In genomic region chr4:44981974-44982287, GRCm38 (mm10) we compare ENCODE assay signal across 8 mouse cellular contexts. TPM values are rescaled to one million over a fixed set of nuclear protein-coding genes. Genes with fewer than 3 reads are reported as not detected.
DNase-seq lines count a peak whose midpoint lies in the region; ATAC-seq and TF ChIP-seq lines count a peak whose summit lies in the region.

No protein-coding gene starts in this region.

- H3K9ac ChIP-seq in CH12.LX (ENCODE audit: insufficient read depth, low read depth): peak overlapping the region; percentile 39; the same call in 1 of the 2 replicates
- H3K9ac ChIP-seq in hindbrain, embryonic 11.5 days (ENCODE audit: low read depth, low read length): peak overlapping the region; percentile 74
- peak overlapping the region; percentile 89 for H3K9ac ChIP-seq in liver, embryonic 12.5 days

- no peak for TF ChIP-seq EP300 in CH12.LX (IDR thresholded peaks at IDR 0.05; ENCODE audit: low read length)

- H3K4me2 ChIP-seq in CH12.LX (ENCODE audit: insufficient read depth, low read depth, poor library complexity, severe bottlenecking): peak overlapping the region; percentile 58
- H3K4me2 ChIP-seq in hindbrain, embryonic 11.5 days (replicated peaks; ENCODE audit: low read depth, low read length): peak overlapping the region; percentile 94
- peak overlapping the region; percentile 82 for H3K4me2 ChIP-seq in liver, embryonic 12.5 days

- peaks cover 17 to 65% of the 10 kb centered on the region in 2 experiments for H3K4me1 ChIP-seq in CH12.LX (ENCODE audit: control insufficient read depth in 1 of 2, insufficient read depth in 2 of 2)
- peaks cover 2% of the 10 kb centered on the region; the same call in 1 of the 2 replicates for H3K4me1 ChIP-seq in hindbrain, embryonic 11.5 days (replicated peaks; ENCODE audit: control insufficient read depth, insufficient read depth, low read length)
- peaks cover 56% of the 10 kb centered on the region for H3K4me1 ChIP-seq in liver, embryonic 12.5 days

- no peak overlapping the region for H3K27ac ChIP-seq in CH12.LX (ENCODE audit: insufficient read depth, low read depth)
- H3K27ac ChIP-seq in hindbrain, embryonic 11.5 days (ENCODE audit: low read depth, low read length): no peak overlapping the region
- H3K27ac ChIP-seq in liver, embryonic 12.5 days: peak overlapping the region; percentile 88

- in situ Hi-C loops in CH12.LX (cut with MboI; ENCODE audit: low pct_ligation_motif_present, low pct_unique_long_range_greater_than_20kb, low sequenced_read_pairs): no loop called here

- TF ChIP-seq RAD21 in CH12.LX (IDR thresholded peaks at IDR 0.05; ENCODE audit: low read depth, low read length): no peak

- intact Hi-C loops in left cerebral cortex, postnatal 14 days (cut with DNase I): no loop called here

- H3K79me2 ChIP-seq in CH12.LX (replicated peaks; ENCODE audit: control insufficient read depth, extremely low read depth, insufficient read depth, poor library complexity, severe bottlenecking): no peaks in the 10 kb centered on the region

- H3K9me3 ChIP-seq in CH12.LX (replicated peaks; ENCODE audit: low read length): peaks cover 1% of the 10 kb centered on the region
- no peaks in the 10 kb centered on the region for H3K9me3 ChIP-seq in hindbrain, embryonic 11.5 days (ENCODE audit: control insufficient read depth, low read length)
- peaks cover 2% of the 10 kb centered on the region; the same call in 1 of the 2 replicates for H3K9me3 ChIP-seq in liver, embryonic 12.5 days (replicated peaks)

- dilution Hi-C loops in CH12.LX (cut with MboI; ENCODE audit: extremely low pct_ligation_motif_present, extremely low pct_unique_long_range_greater_than_20kb, low sequenced_read_pairs): no loop called here

- 26% methylated on average over 5 of the region's 5 CpGs for WGBS in hindbrain, embryonic 11.5 days
- WGBS in liver, embryonic 12.5 days (ENCODE audit: insufficient replicate concordance): 32% methylated on average over 5 of the region's 5 CpGs

- no peak for TF ChIP-seq POLR2A in CH12.LX (IDR thresholded peaks at IDR 0.05; ENCODE audit: low read depth, low read length)

- DNase-seq in cerebellum, adult 11-12 months: peak; percentile 44
- no peak for DNase-seq in cerebellum, adult 9-10 months
- no peak for DNase-seq in CH12.LX (ENCODE audit: extremely low read depth)
- no peak for DNase-seq in hindbrain, embryonic 11.5 days (ENCODE audit: low spot score)
- no peak for DNase-seq in layer of hippocampus, adult 18-20 months (ENCODE audit: low spot score in 2 of 2)
- DNase-seq in left cerebral cortex, postnatal 14 days (ENCODE audit: low spot score in 2 of 2): no peak
- DNase-seq in urinary bladder, postnatal 14 days (ENCODE audit: low spot score): no peak

- H3K4me3 ChIP-seq in CH12.LX (replicated peaks in 1 of 3; ENCODE audit: low read depth in 2 of 3, low read length in 2 of 3, poor library complexity in 1 of 3): peak overlapping the region; percentile 79 to 91 (median 84)
- peak overlapping the region; percentile 63 for H3K4me3 ChIP-seq in hindbrain, embryonic 11.5 days (ENCODE audit: low read depth, low read length)
- peak overlapping the region; percentile 80 for H3K4me3 ChIP-seq in liver, embryonic 12.5 days

- ATAC-seq in hindbrain, embryonic 11.5 days (ENCODE audit: low FRiP score): no peak
- ATAC-seq in liver, embryonic 12.5 days: no peak

- H3K36me3 ChIP-seq in CH12.LX (replicated peaks in 1 of 2; ENCODE audit: control insufficient read depth in 1 of 2, insufficient read depth in 1 of 2, low read length in 1 of 2): peaks cover 15 to 42% of the 10 kb centered on the region in 2 experiments
- H3K36me3 ChIP-seq in hindbrain, embryonic 11.5 days (ENCODE audit: control insufficient read depth, insufficient read depth, low read length): no peaks in the 10 kb centered on the region
- peaks cover 33% of the 10 kb centered on the region for H3K36me3 ChIP-seq in liver, embryonic 12.5 days

- TF ChIP-seq CTCF in CH12.LX (conservative IDR thresholded peaks at IDR 0.05 in 1 of 2, IDR thresholded peaks at IDR 0.05 in 1 of 2; ENCODE audit: low read depth in 2 of 2, low read length in 2 of 2): no peak

- H3K27me3 ChIP-seq in CH12.LX (replicated peaks): no peaks in the 10 kb centered on the region
- H3K27me3 ChIP-seq in hindbrain, embryonic 11.5 days (ENCODE audit: control insufficient read depth, insufficient read depth, low read length): no peaks in the 10 kb centered on the region
- H3K27me3 ChIP-seq in liver, embryonic 12.5 days (replicated peaks): no peaks in the 10 kb centered on the region

TF ChIP-seq in CH12.LX, 34 proteins besides CTCF, POLR2A, EP300 and RAD21:
- TF ChIP-seq NELFE (IDR thresholded peaks at IDR 0.05; ENCODE audit: low read depth, low read length) (no peak), USF2 (conservative IDR thresholded peaks at IDR 0.05; ENCODE audit: low read depth, low read length) (no peak), ELF1 (IDR thresholded peaks at IDR 0.05; ENCODE audit: low read depth, low read length) (no peak), RCOR1 (conservative IDR thresholded peaks at IDR 0.05; ENCODE audit: low read depth, low read length) (no peak), TCF12 (IDR thresholded peaks at IDR 0.05; ENCODE audit: low read depth, low read length) (no peak), POLR2AphosphoS2 (IDR thresholded peaks at IDR 0.05; ENCODE audit: low read depth, low read length) (no peak), ZC3H11A (IDR thresholded peaks at IDR 0.05; ENCODE audit: low read depth, low read length) (no peak), IRF4 (IDR thresholded peaks at IDR 0.05; ENCODE audit: low read depth, low read length) (no peak), ZNF384 (IDR thresholded peaks at IDR 0.05; ENCODE audit: low read depth, low read length) (no peak), MXI1 (IDR thresholded peaks at IDR 0.05; ENCODE audit: low read depth, low read length) (no peak)

RNA-seq across cellular contexts. Expression of gene Grhpr, which starts 0.7 kb away (rescaled TPM):
- total RNA-seq in CH12.LX (2012; rRNA removed) (43.4 and 76.6 TPM in 2 replicates), CH12.LX (2014; rRNA removed) (106 and 107 TPM in 2 replicates)
- 174 and 204 TPM in 2 replicates for polyA plus RNA-seq in CH12.LX (2012; ENCODE audit: insufficient read length, low read depth)
- polyA plus RNA-seq in hindbrain, embryonic 11.5 days (2014; fragmentation: Nextera tagmentation; extraction: Ambion mirVana): 39.0 and 46.9 TPM in 2 replicates
- polyA plus RNA-seq in liver, embryonic 12.5 days (2016; fragmentation: Nextera tagmentation; extraction: Ambion mirVana): 94.2 and 98.6 TPM in 2 replicates
- 10 to 100 TPM; 31.1 to 34.2 TPM for total RNA-seq in layer of hippocampus, adult 18-20 months (2021)
- total RNA-seq in left cerebral cortex, postnatal 14 days (2021): 10 to 100 TPM; 13.7 to 17.2 TPM

RNA-seq across cellular contexts. Expression of gene Zbtb5, which starts 30.3 kb away (rescaled TPM):
- total RNA-seq in CH12.LX (2012; rRNA removed) (6.7 and 10.0 TPM in 2 replicates), CH12.LX (2014; rRNA removed) (9.4 and 10.4 TPM in 2 replicates)
- polyA plus RNA-seq in CH12.LX (2012; ENCODE audit: insufficient read length, low read depth): 8.1 and 8.2 TPM in 2 replicates
- polyA plus RNA-seq in hindbrain, embryonic 11.5 days (2014; fragmentation: Nextera tagmentation; extraction: Ambion mirVana): 42.7 and 44.9 TPM in 2 replicates
- 8.3 TPM in 2 replicates for polyA plus RNA-seq in liver, embryonic 12.5 days (2016; fragmentation: Nextera tagmentation; extraction: Ambion mirVana)
- 1 to 10 TPM; 8.3 to 8.8 TPM for total RNA-seq in layer of hippocampus, adult 18-20 months (2021)
- 10 to 100 TPM; 10.9 to 12.3 TPM for total RNA-seq in left cerebral cortex, postnatal 14 days (2021)

RNA-seq across cellular contexts. Expression of gene Polr1e, which starts 36.5 kb away (rescaled TPM):
- total RNA-seq in CH12.LX (2012; rRNA removed): 37.2 and 52.7 TPM in 2 replicates
- total RNA-seq in CH12.LX (2014; rRNA removed): 87.7 and 94.9 TPM in 2 replicates
- polyA plus RNA-seq in CH12.LX (2012; ENCODE audit: insufficient read length, low read depth): 78.6 and 83.0 TPM in 2 replicates
- polyA plus RNA-seq in hindbrain, embryonic 11.5 days (2014; fragmentation: Nextera tagmentation; extraction: Ambion mirVana): 61.7 and 62.3 TPM in 2 replicates
- 40.7 and 44.9 TPM in 2 replicates for polyA plus RNA-seq in liver, embryonic 12.5 days (2016; fragmentation: Nextera tagmentation; extraction: Ambion mirVana)
- total RNA-seq in layer of hippocampus, adult 18-20 months (2021): 10 to 100 TPM in 1 of 2 experiments, 1 to 10 TPM in 1; 9.9 to 10.8 TPM
- 10 to 100 TPM; 16.1 to 17.5 TPM for total RNA-seq in left cerebral cortex, postnatal 14 days (2021)

Comparison
In these comparisons a context has a peak if more than half of its experiments do, and no peak if none do; other contexts are left out.
1. H3K9ac ChIP-seq: peak in every context shown above with its lines; median percentile 89 in liver, embryonic 12.5 days; 74 in hindbrain, embryonic 11.5 days; 39 in CH12.LX.